Mouse (Mus musculus) ovary, postnatal 10 days (tissue): Measurements from ENCODE around the gene Larp1.
A peak's percentile ranks its signal among the peaks of the same experiment; 100 is the strongest.

Experiments used
- DNase-seq: peaks from one replicate; pipeline ENCODE4 v3.0.0; 2022; ENCODE audit warnings: low spot score

The Larp1 gene

GRCm38 (mm10) chr11:58009051-58009515, at the start of gene Larp1:
Larp1 (plus strand) TSS chr11:58009064.
- no peak for DNase-seq

- DNase-seq = no peak
These were observed 48.9 kb upstream of the Larp1 start for GRCm38 (mm10) chr11:57959924-57960323.

GRCm38 (mm10) chr11:57962382-57963285, 46.2 kb upstream of the Larp1 start:
- peak; percentile 69 for DNase-seq

GRCm38 (mm10) chr11:57963291-57963870, 45.5 kb upstream of the Larp1 start:
- DNase-seq = no peak

GRCm38 (mm10) chr11:57966630-57967029, 42.2 kb upstream of the Larp1 start:
- no peak for DNase-seq

GRCm38 (mm10) chr11:57968301-57968700, 40.6 kb upstream of the Larp1 start:
- DNase-seq = no peak

- DNase-seq = no peak
These were observed 38.3 kb upstream of the Larp1 start for GRCm38 (mm10) chr11:57970541-57970940.

- no peak for DNase-seq
These were observed 35.6 kb upstream of the Larp1 start for GRCm38 (mm10) chr11:57973001-57973912.

GRCm38 (mm10) chr11:57973913-57974234, 35.0 kb upstream of the Larp1 start:
- DNase-seq = no peak

- DNase-seq = no peak
These were observed 33.0 kb upstream of the Larp1 start for GRCm38 (mm10) chr11:57975876-57976275.

GRCm38 (mm10) chr11:57977681-57978080, 31.2 kb upstream of the Larp1 start:
- DNase-seq = no peak

GRCm38 (mm10) chr11:57979621-57980020, 29.2 kb upstream of the Larp1 start:
- DNase-seq = no peak

GRCm38 (mm10) chr11:57981083-57981809, 27.6 kb upstream of the Larp1 start:
- DNase-seq = no peak

- DNase-seq = no peak
These were observed 25.2 kb upstream of the Larp1 start for GRCm38 (mm10) chr11:57983480-57984342.

GRCm38 (mm10) chr11:57984343-57984666, 24.6 kb upstream of the Larp1 start:
- no peak for DNase-seq

GRCm38 (mm10) chr11:57985485-57985884, 23.4 kb upstream of the Larp1 start:
- DNase-seq = no peak

- DNase-seq = no peak
These were observed 22.8 kb upstream of the Larp1 start for GRCm38 (mm10) chr11:57986053-57986452.

- DNase-seq = no peak
These were observed 22.4 kb upstream of the Larp1 start for GRCm38 (mm10) chr11:57986456-57986855.

- no peak for DNase-seq
These were observed 22.0 kb upstream of the Larp1 start for GRCm38 (mm10) chr11:57986861-57987260.

- no peak for DNase-seq
These were observed 10.7 kb upstream of the Larp1 start for GRCm38 (mm10) chr11:57998168-57998567.

- no peak for DNase-seq
These were observed 10.0 kb upstream of the Larp1 start for GRCm38 (mm10) chr11:57998872-57999271.
